Mouse (Mus musculus): ENCODE measurements at regions not wholly inside any gene's neighbourhood (a gene's known extent, or its start where the extent isn't known, plus 50 kb on each side); places are given as distances from the start of the nearest gene placed in this dataset.

- Histone ChIP-seq H3K36me3 (ENCODE audit: insufficient read depth) (no peaks in the 10 kb centered on the region), H3K9ac (no peak overlapping the region), H3K27me3 (ENCODE audit: insufficient read depth, low read length) (no peaks in the 10 kb centered on the region), H3K27ac (ENCODE audit: low read depth, low read length) (no peak overlapping the region), H3K9me3 (ENCODE audit: low read length) (no peaks in the 10 kb centered on the region), H3K4me2 (ENCODE audit: low read depth) (no peak overlapping the region), H3K4me1 (ENCODE audit: insufficient read depth) (no peaks in the 10 kb centered on the region), H3K4me3 (ENCODE audit: low read depth, low read length) (no peak overlapping the region)
- no peak for TF ChIP-seq CTCF (IDR thresholded peaks at IDR 0.05; ENCODE audit: low read depth)
- no peak for ATAC-seq
- DNase-seq = no peak
- 71% methylated on average over 9 of the region's 9 CpGs for WGBS
Measured at GRCm38 (mm10) chr8:104022691-104023509, 78.5 kb upstream of the Cdh5 start.

- DNase-seq = peak; percentile 78
- Histone ChIP-seq H3K9me3 (ENCODE audit: low read length) (no peaks in the 10 kb centered on the region), H3K9ac (no peak overlapping the region), H3K4me2 (ENCODE audit: low read depth) (no peak overlapping the region), H3K36me3 (ENCODE audit: insufficient read depth) (no peaks in the 10 kb centered on the region), H3K27ac (ENCODE audit: low read depth, low read length) (0 out of 2 replicates have a peak overlapping the region, but pooled peaks have one; percentile 15), H3K4me1 (ENCODE audit: insufficient read depth) (no peaks in the 10 kb centered on the region), H3K4me3 (ENCODE audit: low read depth, low read length) (no peak overlapping the region), H3K27me3 (ENCODE audit: insufficient read depth, low read length) (no peaks in the 10 kb centered on the region)
- peak; percentile 38 for ATAC-seq
- 59% methylated on average over 11 of the region's 11 CpGs for WGBS
- TF ChIP-seq CTCF (IDR thresholded peaks at IDR 0.05; ENCODE audit: low read depth) = peak; percentile 77
Measured at GRCm38 (mm10) chr8:104027161-104027821, 74.1 kb upstream of the Cdh5 start.

- no peaks in the 10 kb centered on the region for H3K36me3 ChIP-seq (ENCODE audit: insufficient read depth)
- H3K9me3 ChIP-seq (ENCODE audit: low read length) = no peaks in the 10 kb centered on the region
- H3K9ac ChIP-seq = no peak overlapping the region
- 2% methylated on average over 22 of the region's 22 CpGs for WGBS
- no peaks in the 10 kb centered on the region for H3K27me3 ChIP-seq (ENCODE audit: insufficient read depth, low read length)
- H3K4me2 ChIP-seq (ENCODE audit: low read depth) = peak overlapping the region; percentile 37; the same call in 1 of the 2 replicates
- H3K4me3 ChIP-seq (ENCODE audit: low read depth, low read length) = no peak overlapping the region
- H3K27ac ChIP-seq (ENCODE audit: low read depth, low read length) = no peak overlapping the region
- DNase-seq (peak; percentile 94), ATAC-seq (peak; percentile 92)
- no peaks in the 10 kb centered on the region for H3K4me1 ChIP-seq (ENCODE audit: insufficient read depth)
- peak; percentile 99 for TF ChIP-seq CTCF (IDR thresholded peaks at IDR 0.05; ENCODE audit: low read depth)
Measured at GRCm38 (mm10) chr8:104028626-104029025, 72.8 kb upstream of the Cdh5 start.

GRCm38 (mm10) chr8:104032179-104032578 is 69.2 kb upstream of the Cdh5 start:
- H3K4me1 ChIP-seq (ENCODE audit: insufficient read depth) = no peaks in the 10 kb centered on the region

GRCm38 (mm10) chr8:104033148-104033547 is 68.3 kb upstream of the Cdh5 start:
- Histone ChIP-seq H3K36me3 (ENCODE audit: insufficient read depth) (no peaks in the 10 kb centered on the region), H3K4me3 (ENCODE audit: low read depth, low read length) (no peak overlapping the region), H3K9me3 (ENCODE audit: low read length) (no peaks in the 10 kb centered on the region), H3K9ac (no peak overlapping the region), H3K4me2 (ENCODE audit: low read depth) (no peak overlapping the region), H3K27ac (ENCODE audit: low read depth, low read length) (no peak overlapping the region), H3K4me1 (ENCODE audit: insufficient read depth) (no peaks in the 10 kb centered on the region), H3K27me3 (ENCODE audit: insufficient read depth, low read length) (no peaks in the 10 kb centered on the region)
- DNase-seq (no peak), ATAC-seq (no peak)
- 57% methylated on average over 2 of the region's 2 CpGs for WGBS
- peak; percentile 51 for TF ChIP-seq CTCF (IDR thresholded peaks at IDR 0.05; ENCODE audit: low read depth)

More at GRCm38 (mm10) chr8:104032179-104032578, 69.2 kb upstream of the Cdh5 start:
- Histone ChIP-seq H3K27me3 (ENCODE audit: insufficient read depth, low read length) (no peaks in the 10 kb centered on the region), H3K36me3 (ENCODE audit: insufficient read depth) (no peaks in the 10 kb centered on the region), H3K9me3 (ENCODE audit: low read length) (no peaks in the 10 kb centered on the region), H3K4me3 (ENCODE audit: low read depth, low read length) (no peak overlapping the region), H3K9ac (no peak overlapping the region), H3K27ac (ENCODE audit: low read depth, low read length) (no peak overlapping the region), H3K4me2 (ENCODE audit: low read depth) (no peak overlapping the region)
- 95% methylated on average over 2 of the region's 2 CpGs for WGBS
- ATAC-seq (no peak), DNase-seq (no peak)
- TF ChIP-seq CTCF (IDR thresholded peaks at IDR 0.05; ENCODE audit: low read depth) = peak; percentile 64

GRCm38 (mm10) chr8:104034286-104034685 is 67.1 kb upstream of the Cdh5 start:
- Histone ChIP-seq H3K27ac (ENCODE audit: low read depth, low read length) (no peak overlapping the region), H3K4me3 (ENCODE audit: low read depth, low read length) (no peak overlapping the region), H3K36me3 (ENCODE audit: insufficient read depth) (no peaks in the 10 kb centered on the region), H3K27me3 (ENCODE audit: insufficient read depth, low read length) (no peaks in the 10 kb centered on the region), H3K4me1 (ENCODE audit: insufficient read depth) (no peaks in the 10 kb centered on the region), H3K9ac (no peak overlapping the region), H3K9me3 (ENCODE audit: low read length) (no peaks in the 10 kb centered on the region), H3K4me2 (ENCODE audit: low read depth) (no peak overlapping the region)
- TF ChIP-seq CTCF (IDR thresholded peaks at IDR 0.05; ENCODE audit: low read depth) = no peak
- DNase-seq (no peak), ATAC-seq (no peak)
- WGBS = 69% methylated on average over 3 of the region's 3 CpGs
